Mouse (Mus musculus) ES-E14 (cell line): ENCODE data around the gene Poc1a. TPM values are rescaled to one million over a fixed set of nuclear protein-coding genes. Genes with fewer than 3 reads are reported as not detected.

Experiments used
- DNase-seq: peaks from one replicate; pipeline ENCODE4 v3.0.0-alpha.2; 2013; ENCODE audit warnings: low read depth, low spot score
- H3K27ac ChIP-seq: 2 replicates; pipeline ENCODE4 v1.5.1; 2012; ENCODE audit warnings: low read depth, mild to moderate bottlenecking, low read length, moderate library complexity, mixed read lengths; ENCODE audit not compliant: poor library complexity, insufficient read depth, severe bottlenecking
- H3K36me3 ChIP-seq: 2 replicates; pipeline ENCODE4 v1.6.1; 2012; ENCODE audit warnings: mild to moderate bottlenecking, low read length, moderate library complexity, mixed read lengths; ENCODE audit not compliant: control insufficient read depth, poor library complexity, insufficient read depth, severe bottlenecking
- H3K4me1 ChIP-seq, 2 experiments: fragments of 150-350 bp in 1 of 2; sonication (generic) in 1 of 2; 2 replicates each; pipeline ENCODE4 v1.6.1; 2012; ENCODE audit warnings: low read length in 2 of 2, mild to moderate bottlenecking in 1 of 2, mixed read lengths in 1 of 2; ENCODE audit not compliant: control insufficient read depth in 2 of 2, insufficient read depth in 2 of 2, poor library complexity in 1 of 2
- H3K4me3 ChIP-seq, 2 experiments: fragments of 150-350 bp in 1 of 2; sonication (generic) in 1 of 2; 2 replicates each; pipeline ENCODE4 v1.5.1; 2012; ENCODE audit warnings: low read length in 2 of 2, low read depth in 1 of 2, mild to moderate bottlenecking in 1 of 2, mixed read lengths in 1 of 2; ENCODE audit not compliant: insufficient read depth in 1 of 2, poor library complexity in 1 of 2, severe bottlenecking in 1 of 2
- H3K9ac ChIP-seq: 2 replicates; pipeline ENCODE4 v1.6.1; 2012; ENCODE audit warnings: low read depth, mild to moderate bottlenecking, low read length, mixed read lengths; ENCODE audit not compliant: poor library complexity, insufficient read depth, severe bottlenecking
- H3K9me3 ChIP-seq: fragments of 150-350 bp; sonication (generic); 2 replicates; pipeline ENCODE4 v1.6.1; 2012; ENCODE audit warnings: low read depth, mild to moderate bottlenecking, low read length; ENCODE audit not compliant: control insufficient read depth, insufficient read depth
- CHD2 ChIP-seq: IDR thresholded peaks from 2 replicates; pipeline ENCODE4 v1.6.1; 2014; ENCODE audit warnings: mild to moderate bottlenecking, low read depth, low read length, inconsistent platforms
- HCFC1 ChIP-seq: IDR thresholded peaks from 2 replicates; pipeline ENCODE4 v1.6.1; 2012; ENCODE audit warnings: low read length, inconsistent platforms, borderline replicate concordance; ENCODE audit not compliant: insufficient read depth
- MAFK ChIP-seq: IDR thresholded peaks from 2 replicates; pipeline ENCODE4 v1.6.1; 2014; ENCODE audit warnings: mild to moderate bottlenecking, low read depth, low read length, inconsistent platforms; ENCODE audit not compliant: insufficient read depth
- ZC3H11A ChIP-seq: IDR thresholded peaks from 2 replicates; pipeline ENCODE4 v1.6.1; 2012; ENCODE audit warnings: low read depth, mild to moderate bottlenecking, inconsistent platforms, low read length, borderline replicate concordance
- ZNF384 ChIP-seq: IDR thresholded peaks from 2 replicates; pipeline ENCODE4 v1.6.1; 2012; ENCODE audit warnings: low read depth, low read length, inconsistent platforms
- in situ Hi-C, 2 experiments: fragments of 600-800 bp; cut with MboI; formaldehyde crosslinking; loops; one replicate each; pipeline ENCODE4 v1.15.1; 2025; ENCODE audit warnings: low sequenced_read_pairs in 2 of 2, inconsistent platforms in 1 of 2; ENCODE audit not compliant: unreplicated experiment in 2 of 2
- total RNA-seq: library from RNA; depleted of rRNA; stranded (reverse); fragments of 300-350 nt; gene quantifications from 2 replicates; pipeline ENCODE4 v1.2.3, GENCODE M21; 2012

The Poc1a gene
- total RNA-seq, 1 experiment, result 21.2 TPM

DNA sequence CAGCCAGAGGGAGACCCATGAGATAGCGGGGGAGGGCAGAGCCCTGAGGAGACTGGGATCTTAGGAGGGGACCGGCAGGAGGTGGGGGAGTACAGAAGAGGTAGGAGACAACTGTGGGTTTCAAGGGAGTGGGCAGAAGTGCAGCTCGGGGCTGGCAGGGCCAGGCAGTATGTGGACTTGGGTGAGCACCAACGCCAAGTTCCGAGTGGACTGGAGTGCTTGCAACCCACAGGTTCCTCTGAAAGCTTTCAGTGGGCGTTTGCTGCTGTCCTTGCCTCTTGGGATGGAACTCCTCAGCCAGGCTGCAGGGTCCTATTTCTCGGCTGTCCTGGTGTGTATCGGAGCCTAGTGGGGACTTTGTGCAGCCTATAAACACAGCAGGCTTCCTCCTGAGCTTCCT is 9.0 kb downstream of the Poc1a start:
- Histone ChIP-seq H3K9ac (no peak overlapping the region), H3K9me3 (no peaks in the 10 kb centered on the region), H3K27ac (no peak overlapping the region), H3K36me3 (peaks cover 16% of the 10 kb centered on the region; the same call in 1 of the 2 replicates), H3K4me1 (peaks cover 0 to 3% of the 10 kb centered on the region in 2 experiments; a peak in 1 of 4 replicates), H3K4me3 (no peak overlapping the region)
- in situ Hi-C loops, result loop anchor here (5.0 to 10.0 kb wide), 2 partner anchors 132 to 135 kb away; partner anchors contain the start of gene Rpl29 (in 1 of the 2)
- TF ChIP-seq ZNF384, result no peak
- TF ChIP-seq MAFK, result no peak
- no peak for TF ChIP-seq ZC3H11A
- no peak for TF ChIP-seq CHD2
- no peak for TF ChIP-seq HCFC1
- no peak for DNase-seq

DNA sequence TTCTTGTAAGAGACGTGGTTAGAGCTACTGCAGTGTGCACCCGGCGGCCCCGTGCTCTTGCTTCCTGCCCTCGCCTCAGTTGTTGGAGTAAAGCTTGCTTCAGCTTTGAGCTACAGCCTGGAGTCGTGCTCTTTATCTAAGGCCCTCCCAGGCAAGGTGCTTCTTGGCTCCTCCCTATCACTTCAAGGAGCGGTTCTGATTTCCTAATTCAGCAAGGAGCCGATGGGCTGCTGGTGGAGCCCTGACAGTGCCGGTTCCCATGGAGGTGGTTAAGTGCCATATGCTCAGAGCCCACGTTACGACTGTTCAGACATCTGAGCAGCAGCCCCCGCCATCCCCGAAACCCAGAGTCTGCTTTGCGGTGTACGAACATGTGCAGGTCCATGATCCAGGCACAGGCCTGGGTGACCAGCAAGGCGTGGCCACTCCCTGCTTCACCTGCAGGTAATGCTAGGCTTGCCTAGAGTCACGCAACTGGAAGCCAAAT is 9.8 kb downstream of the Poc1a start:
- TF ChIP-seq MAFK, result no peak
- TF ChIP-seq ZNF384, result no peak
- TF ChIP-seq HCFC1, result no peak
- no peak for TF ChIP-seq ZC3H11A
- TF ChIP-seq CHD2, result no peak
- H3K27ac ChIP-seq, result no peak overlapping the region
- no peak overlapping the region for H3K4me3 ChIP-seq
- H3K36me3 ChIP-seq, result peaks cover 13% of the 10 kb centered on the region; the same call in 1 of the 2 replicates
- no peak for DNase-seq
- no peaks in the 10 kb centered on the region for H3K9me3 ChIP-seq
- H3K4me1 ChIP-seq, result peaks cover 0 to 3% of the 10 kb centered on the region in 2 experiments; a peak in 1 of 4 replicates
- in situ Hi-C loops, result loop anchor here (5.0 to 10.0 kb wide), 2 partner anchors 132 to 134 kb away; partner anchors contain the start of gene Rpl29 (in 1 of the 2)
- no peak overlapping the region for H3K9ac ChIP-seq

DNA sequence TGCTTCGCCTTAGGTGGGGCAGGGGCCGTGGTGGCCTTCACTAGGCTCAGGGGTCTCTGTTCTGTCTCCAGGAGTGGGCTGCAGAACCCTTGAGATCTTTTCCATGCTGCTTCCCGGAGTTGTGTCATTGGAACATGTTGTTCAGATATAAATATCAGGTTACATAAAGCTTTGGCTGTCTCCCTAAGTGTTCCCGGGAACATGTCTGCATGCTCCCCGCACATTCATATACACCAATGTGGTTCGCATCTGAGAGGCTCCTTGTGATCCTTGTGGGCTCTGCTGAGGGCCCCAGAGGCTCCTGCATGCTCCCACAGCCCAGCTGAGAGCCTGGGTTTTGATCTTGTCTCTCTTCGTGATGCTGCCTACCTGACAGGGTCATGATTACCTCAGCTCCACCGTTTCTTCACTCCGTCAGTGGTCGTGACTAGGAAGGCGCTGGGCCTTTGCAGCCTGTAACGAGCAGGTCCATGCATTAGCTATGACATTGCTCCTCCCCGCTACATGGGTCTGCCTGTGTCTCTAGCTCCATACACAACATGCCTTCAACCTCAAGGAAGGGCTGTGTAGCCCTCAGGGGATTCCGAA is 12.8 kb downstream of the Poc1a start:
- Histone ChIP-seq H3K9ac (no peak overlapping the region), H3K36me3 (peaks cover 9% of the 10 kb centered on the region; the same call in 1 of the 2 replicates), H3K4me3 (no peak overlapping the region), H3K27ac (no peak overlapping the region), H3K4me1 (peaks cover 0 to 3% of the 10 kb centered on the region in 2 experiments; a peak in 1 of 4 replicates), H3K9me3 (no peaks in the 10 kb centered on the region)
- no peak for DNase-seq
- TF ChIP-seq CHD2, result no peak
- TF ChIP-seq HCFC1, result no peak
- no peak for TF ChIP-seq ZC3H11A
- no peak for TF ChIP-seq ZNF384
- no peak for TF ChIP-seq MAFK
- in situ Hi-C loops, result loop anchor here (5.0 to 10.0 kb wide), 2 partner anchors 129 to 131 kb away; partner anchors contain the start of gene Rpl29 (in 1 of the 2)

DNA sequence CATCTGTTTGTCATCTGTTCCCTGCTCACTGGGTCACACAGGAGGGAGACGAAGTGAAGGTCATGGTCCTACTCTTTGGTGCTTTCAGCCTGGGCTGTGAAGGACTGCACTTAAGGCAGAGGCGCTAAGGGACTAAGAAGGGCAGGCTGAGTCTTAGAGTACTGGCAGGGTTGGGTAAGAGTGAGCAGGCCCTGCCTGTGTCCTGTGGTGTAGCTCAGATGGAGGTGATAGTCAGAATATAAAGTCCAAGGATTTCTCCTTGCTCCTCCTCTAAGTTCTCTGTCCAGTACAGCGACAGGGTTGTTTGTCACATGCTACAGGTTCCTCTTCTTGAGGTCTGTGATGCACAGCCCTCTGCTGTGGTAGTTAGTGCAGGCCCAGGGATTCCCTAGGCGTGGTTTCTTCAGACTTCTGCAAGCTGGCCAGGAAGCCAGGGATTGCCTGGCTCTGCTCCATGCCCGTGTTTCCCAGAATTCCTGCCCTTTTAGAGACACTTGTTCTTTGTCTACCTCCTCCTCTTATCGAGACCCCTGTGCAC is 15.8 kb downstream of the Poc1a start:
- no peak for DNase-seq
- Histone ChIP-seq H3K9ac (no peak overlapping the region), H3K4me3 (no peak overlapping the region), H3K27ac (no peak overlapping the region), H3K4me1 (peaks cover 0 to 1% of the 10 kb centered on the region in 2 experiments; a peak in 1 of 4 replicates), H3K9me3 (no peaks in the 10 kb centered on the region), H3K36me3 (peaks cover 9% of the 10 kb centered on the region; the same call in 1 of the 2 replicates)
- TF ChIP-seq ZC3H11A (no peak), MAFK (no peak), HCFC1 (no peak), CHD2 (no peak), ZNF384 (no peak)
- in situ Hi-C loops, result loop anchor here in 1 of 2 experiments (10.0 kb wide), 1 partner anchor 128 kb away; the partner anchor contains the start of gene Rpl29
